Mouse (Mus musculus): Measurements from ENCODE around the gene Fbxo47. TPM values are rescaled to one million over a fixed set of nuclear protein-coding genes. Genes with fewer than 3 reads are reported as not detected.

The Fbxo47 gene
- polyA plus RNA-seq, 1 experiment from 2014 or later: 0.47 TPM

- no peak for ATAC-seq (ENCODE audit: low FRiP score, low TSS enrichment)
- Histone ChIP-seq H3K9me3 (ENCODE audit: control insufficient read depth, low read length) (no peaks in the 10 kb centered on the region), H3K4me2 (replicated peaks; ENCODE audit: low read depth, low read length) (no peak overlapping the region), H3K27ac (ENCODE audit: low read depth, low read length) (no peak overlapping the region), H3K36me3 (ENCODE audit: control insufficient read depth, insufficient read depth, low read length) (no peaks in the 10 kb centered on the region), H3K27me3 (ENCODE audit: control insufficient read depth, insufficient read depth, low read length) (no peaks in the 10 kb centered on the region), H3K4me3 (ENCODE audit: low read length) (no peak overlapping the region), H3K4me1 (ENCODE audit: control insufficient read depth, insufficient read depth, low read length) (no peaks in the 10 kb centered on the region), H3K9ac (ENCODE audit: low read depth, low read length) (no peak overlapping the region)
- WGBS: 95% methylated on average over 3 of the region's 3 CpGs
These were observed 17.7 kb downstream of the Fbxo47 start for GRCm38 (mm10) chr11:97866091-97866888.

DNA sequence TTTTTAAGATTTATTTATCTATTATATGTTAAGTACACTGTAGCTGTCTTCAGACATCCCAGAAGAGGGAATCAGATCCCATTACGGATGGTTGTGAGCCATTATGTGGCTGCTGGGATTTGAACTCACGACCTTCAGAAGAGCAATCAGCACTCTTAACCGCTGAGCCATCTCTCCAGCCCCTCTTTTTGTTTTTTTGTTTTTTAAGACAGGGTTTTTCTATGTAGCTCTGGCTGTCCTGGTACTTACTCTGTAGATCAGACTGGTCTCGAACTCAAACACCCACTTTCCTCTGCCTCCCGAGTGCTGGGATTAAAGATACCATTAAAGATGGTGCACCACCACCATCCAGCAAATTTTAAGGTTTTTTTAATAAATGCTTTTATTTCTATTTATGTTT is 18.5 kb downstream of the Fbxo47 start:
- no peak overlapping the region for H3K9ac ChIP-seq (ENCODE audit: low read depth, low read length)
- ATAC-seq (ENCODE audit: low FRiP score, low TSS enrichment): no peak
- H3K4me2 ChIP-seq (replicated peaks; ENCODE audit: low read depth, low read length): no peak overlapping the region
- 87% methylated on average over 5 of the region's 5 CpGs for WGBS
- H3K4me1 ChIP-seq (ENCODE audit: control insufficient read depth, insufficient read depth, low read length): no peaks in the 10 kb centered on the region
- H3K27ac ChIP-seq (ENCODE audit: low read depth, low read length): no peak overlapping the region
- H3K4me3 ChIP-seq (ENCODE audit: low read length): no peak overlapping the region
- no peaks in the 10 kb centered on the region for H3K9me3 ChIP-seq (ENCODE audit: control insufficient read depth, low read length)
- H3K36me3 ChIP-seq (ENCODE audit: control insufficient read depth, insufficient read depth, low read length): no peaks in the 10 kb centered on the region
- no peaks in the 10 kb centered on the region for H3K27me3 ChIP-seq (ENCODE audit: control insufficient read depth, insufficient read depth, low read length)

- no peak overlapping the region for H3K9ac ChIP-seq (ENCODE audit: low read depth, low read length)
- H3K36me3 ChIP-seq (ENCODE audit: control insufficient read depth, insufficient read depth, low read length): no peaks in the 10 kb centered on the region
- H3K9me3 ChIP-seq (ENCODE audit: control insufficient read depth, low read length): no peaks in the 10 kb centered on the region
- no peaks in the 10 kb centered on the region for H3K4me1 ChIP-seq (ENCODE audit: control insufficient read depth, insufficient read depth, low read length)
- H3K4me3 ChIP-seq (ENCODE audit: low read length): no peak overlapping the region
- no peak overlapping the region for H3K4me2 ChIP-seq (replicated peaks; ENCODE audit: low read depth, low read length)
- H3K27ac ChIP-seq (ENCODE audit: low read depth, low read length): no peak overlapping the region
- H3K27me3 ChIP-seq (ENCODE audit: control insufficient read depth, insufficient read depth, low read length): no peaks in the 10 kb centered on the region
- ATAC-seq (ENCODE audit: low FRiP score, low TSS enrichment): no peak
- WGBS: 76% methylated on average over 2 of the region's 2 CpGs
These were observed 21.8 kb downstream of the Fbxo47 start for GRCm38 (mm10) chr11:97862148-97862547.

- Histone ChIP-seq H3K36me3 (ENCODE audit: control insufficient read depth, insufficient read depth, low read length) (no peaks in the 10 kb centered on the region), H3K27me3 (ENCODE audit: control insufficient read depth, insufficient read depth, low read length) (no peaks in the 10 kb centered on the region), H3K9ac (ENCODE audit: low read depth, low read length) (no peak overlapping the region), H3K4me1 (ENCODE audit: control insufficient read depth, insufficient read depth, low read length) (no peaks in the 10 kb centered on the region), H3K9me3 (ENCODE audit: control insufficient read depth, low read length) (no peaks in the 10 kb centered on the region), H3K4me2 (replicated peaks; ENCODE audit: low read depth, low read length) (no peak overlapping the region), H3K27ac (ENCODE audit: low read depth, low read length) (no peak overlapping the region), H3K4me3 (ENCODE audit: low read length) (no peak overlapping the region)
- no peak for ATAC-seq (ENCODE audit: low FRiP score, low TSS enrichment)
- 95% methylated on average over 2 of the region's 2 CpGs for WGBS
These were observed 28.5 kb downstream of the Fbxo47 start for GRCm38 (mm10) chr11:97855473-97855872.

- WGBS: 86% methylated on average over 2 of the region's 2 CpGs
- Histone ChIP-seq H3K27me3 (ENCODE audit: control insufficient read depth, insufficient read depth, low read length) (no peaks in the 10 kb centered on the region), H3K9me3 (ENCODE audit: control insufficient read depth, low read length) (no peaks in the 10 kb centered on the region), H3K4me1 (ENCODE audit: control insufficient read depth, insufficient read depth, low read length) (no peaks in the 10 kb centered on the region), H3K36me3 (ENCODE audit: control insufficient read depth, insufficient read depth, low read length) (no peaks in the 10 kb centered on the region), H3K27ac (ENCODE audit: low read depth, low read length) (no peak overlapping the region), H3K4me2 (replicated peaks; ENCODE audit: low read depth, low read length) (no peak overlapping the region), H3K9ac (ENCODE audit: low read depth, low read length) (no peak overlapping the region), H3K4me3 (ENCODE audit: low read length) (no peak overlapping the region)
- ATAC-seq (ENCODE audit: low FRiP score, low TSS enrichment): no peak
These were observed 32.4 kb downstream of the Fbxo47 start for GRCm38 (mm10) chr11:97851601-97852000.

DNA sequence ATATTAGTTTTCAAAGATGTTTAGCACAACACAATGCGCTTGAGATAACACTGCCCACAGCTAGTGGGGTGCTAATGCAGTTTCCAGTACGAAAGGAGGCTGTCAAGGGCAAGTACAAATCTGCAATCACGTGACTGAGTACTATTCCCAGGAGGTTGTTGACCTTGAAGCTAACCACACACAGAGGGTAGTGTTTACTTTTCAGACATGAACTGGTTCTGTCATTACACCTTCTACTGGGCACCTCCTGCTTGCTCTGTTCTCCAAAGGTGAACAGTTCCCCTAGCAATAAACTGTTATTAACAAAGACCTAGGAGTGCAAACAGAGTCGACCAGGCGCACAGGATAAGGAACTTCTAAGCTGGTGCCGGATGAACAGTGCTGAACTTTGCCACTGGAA is 33.6 kb downstream of the Fbxo47 start:
- Histone ChIP-seq H3K36me3 (ENCODE audit: control insufficient read depth, insufficient read depth, low read length) (no peaks in the 10 kb centered on the region), H3K4me2 (replicated peaks; ENCODE audit: low read depth, low read length) (no peak overlapping the region), H3K9me3 (ENCODE audit: control insufficient read depth, low read length) (no peaks in the 10 kb centered on the region), H3K27me3 (ENCODE audit: control insufficient read depth, insufficient read depth, low read length) (no peaks in the 10 kb centered on the region), H3K4me3 (ENCODE audit: low read length) (no peak overlapping the region), H3K9ac (ENCODE audit: low read depth, low read length) (no peak overlapping the region), H3K4me1 (ENCODE audit: control insufficient read depth, insufficient read depth, low read length) (no peaks in the 10 kb centered on the region), H3K27ac (ENCODE audit: low read depth, low read length) (no peak overlapping the region)
- ATAC-seq (ENCODE audit: low FRiP score, low TSS enrichment): no peak
- WGBS: 52% methylated on average over 6 of the region's 6 CpGs

GRCm38 (mm10) chr11:97842001-97842400 is 42.0 kb downstream of the Fbxo47 start:
- peaks cover 17% of the 10 kb centered on the region for H3K4me1 ChIP-seq (ENCODE audit: control insufficient read depth, insufficient read depth, low read length)
- H3K4me2 ChIP-seq (replicated peaks; ENCODE audit: low read depth, low read length): peak overlapping the region; percentile 46
- H3K9ac ChIP-seq (ENCODE audit: low read depth, low read length): no peak overlapping the region
- 56% methylated on average over 4 of the region's 4 CpGs for WGBS
- H3K27ac ChIP-seq (ENCODE audit: low read depth, low read length): no peak overlapping the region
- no peaks in the 10 kb centered on the region for H3K9me3 ChIP-seq (ENCODE audit: control insufficient read depth, low read length)
- peaks cover 8% of the 10 kb centered on the region; the same call in 1 of the 2 replicates for H3K36me3 ChIP-seq (ENCODE audit: control insufficient read depth, insufficient read depth, low read length)
- peak overlapping the region; percentile 47; the same call in 1 of the 2 replicates for H3K4me3 ChIP-seq (ENCODE audit: low read length)
- no peak for ATAC-seq (ENCODE audit: low FRiP score, low TSS enrichment)
- no peaks in the 10 kb centered on the region for H3K27me3 ChIP-seq (ENCODE audit: control insufficient read depth, insufficient read depth, low read length)

GRCm38 (mm10) chr11:97840991-97841661 is 42.8 kb downstream of the Fbxo47 start:
- peak; percentile 87; the same call in 1 of the 2 replicates for ATAC-seq (ENCODE audit: low FRiP score, low TSS enrichment)

GRCm38 (mm10) chr11:97840539-97840954 is 43.4 kb downstream of the Fbxo47 start, which contains the start of gene B230217C12Rik:
TSS of gene B230217C12Rik (plus strand) at chr11:97840780.
- peak; percentile 41; the same call in 1 of the 2 replicates for ATAC-seq (ENCODE audit: low FRiP score, low TSS enrichment)
- Histone ChIP-seq H3K9me3 (ENCODE audit: control insufficient read depth, low read length) (no peaks in the 10 kb centered on the region), H3K4me1 (ENCODE audit: control insufficient read depth, insufficient read depth, low read length) (peaks cover 17% of the 10 kb centered on the region), H3K4me3 (ENCODE audit: low read length) (peak within 1 kb of the TSS; percentile 47), H3K4me2 (replicated peaks; ENCODE audit: low read depth, low read length) (peak within 1 kb of the TSS; percentile 46), H3K9ac (ENCODE audit: low read depth, low read length) (peak within 1 kb of the TSS; percentile 49), H3K36me3 (ENCODE audit: control insufficient read depth, insufficient read depth, low read length) (peaks cover 22% of the 10 kb centered on the region), H3K27ac (ENCODE audit: low read depth, low read length) (peak within 1 kb of the TSS; percentile 79), H3K27me3 (ENCODE audit: control insufficient read depth, insufficient read depth, low read length) (no peaks in the 10 kb centered on the region)
- WGBS: 2% methylated on average over 6 of the region's 6 CpGs

More at GRCm38 (mm10) chr11:97840991-97841661, 42.8 kb downstream of the Fbxo47 start:
- Histone ChIP-seq H3K4me3 (ENCODE audit: low read length) (peak overlapping the region; percentile 47), H3K4me2 (replicated peaks; ENCODE audit: low read depth, low read length) (peak overlapping the region; percentile 46), H3K36me3 (ENCODE audit: control insufficient read depth, insufficient read depth, low read length) (peaks cover 16% of the 10 kb centered on the region), H3K9ac (ENCODE audit: low read depth, low read length) (peak overlapping the region; percentile 49), H3K27me3 (ENCODE audit: control insufficient read depth, insufficient read depth, low read length) (no peaks in the 10 kb centered on the region), H3K9me3 (ENCODE audit: control insufficient read depth, low read length) (no peaks in the 10 kb centered on the region), H3K27ac (ENCODE audit: low read depth, low read length) (peak overlapping the region; percentile 79), H3K4me1 (ENCODE audit: control insufficient read depth, insufficient read depth, low read length) (peaks cover 17% of the 10 kb centered on the region)
- WGBS: 1% methylated on average over 22 of the region's 22 CpGs

Measured in kidney, embryonic 14.5 days (tissue).